Mouse (Mus musculus) lung, embryonic 14.5 days (tissue): ENCODE data around the gene Prkce. TPM values are rescaled to one million over a fixed set of nuclear protein-coding genes. Genes with fewer than 3 reads are reported as not detected.

ENCODE experiments used
- ATAC-seq: fragments of 200-750 bp; cut with Nextera tagmentation; 2 replicates; pipeline ENCODE4 v1.8.0; 2017; ENCODE audit warnings: mild to moderate bottlenecking, moderate TSS enrichment, moderate library complexity; ENCODE audit not compliant: insufficient read depth
- DNase-seq: peaks from one replicate; pipeline ENCODE4 v3.0.0-alpha.2; 2015
- H3K27ac ChIP-seq: fragments of 300-500 bp; sonication (generic); 2 replicates; pipeline ENCODE4 v1.5.1; 2014; ENCODE audit warnings: low read depth, mild to moderate bottlenecking, moderate library complexity
- H3K27me3 ChIP-seq: fragments of 300-500 bp; sonication (generic); 2 replicates; pipeline ENCODE4 v1.6.1; 2014; ENCODE audit warnings: low read length, control low read depth; ENCODE audit not compliant: insufficient read depth
- H3K36me3 ChIP-seq: fragments of 300-500 bp; sonication (generic); 2 replicates; pipeline ENCODE4 v1.6.1; 2014; ENCODE audit warnings: control low read depth; ENCODE audit not compliant: insufficient read depth
- H3K4me1 ChIP-seq: fragments of 300-500 bp; sonication (generic); 2 replicates; pipeline ENCODE4 v1.6.1; 2014; ENCODE audit warnings: antibody characterized with exemption, control low read depth; ENCODE audit not compliant: insufficient read depth
- H3K4me2 ChIP-seq: fragments of 300-500 bp; sonication (generic); 2 replicates; pipeline ENCODE4 v1.6.1; 2014; ENCODE audit warnings: mild to moderate bottlenecking
- H3K4me3 ChIP-seq: fragments of 300-500 bp; sonication (generic); 2 replicates; pipeline ENCODE4 v1.5.1; 2014; ENCODE audit warnings: low read depth, low read length
- H3K9ac ChIP-seq: fragments of 300-500 bp; sonication (generic); 2 replicates; pipeline ENCODE4 v1.6.1; 2014
- H3K9me3 ChIP-seq: fragments of 300-500 bp; sonication (generic); 2 replicates; pipeline ENCODE4 v1.6.1; 2016; ENCODE audit warnings: low read depth, low read length, control low read depth
- CTCF ChIP-seq: IDR thresholded peaks from 2 replicates; pipeline ENCODE4 v1.5.1; 2016; ENCODE audit warnings: antibody characterized with exemption, low read depth
- WGBS: fragments of 180-500 bp; shearing (Covaris S2); extraction: QIAGEN DNeasy Blood & Tissue Kit; methylation state at CpG from one replicate; pipeline ENCODE4 v1.1.7; 2014; 5-methylcytosine and 5-hydroxymethylcytosine counted together
- polyA plus RNA-seq: library from polyadenylated mRNA; unstranded; fragments of >200 nt; fragmentation: Nextera tagmentation; extraction: Ambion mirVana; gene quantifications from 2 replicates; pipeline ENCODE4 v1.2.1, GENCODE M21; 2014

Gene Prkce
- polyA plus RNA-seq, 1 experiment from 2014 or later: 10.1 TPM

DNA sequence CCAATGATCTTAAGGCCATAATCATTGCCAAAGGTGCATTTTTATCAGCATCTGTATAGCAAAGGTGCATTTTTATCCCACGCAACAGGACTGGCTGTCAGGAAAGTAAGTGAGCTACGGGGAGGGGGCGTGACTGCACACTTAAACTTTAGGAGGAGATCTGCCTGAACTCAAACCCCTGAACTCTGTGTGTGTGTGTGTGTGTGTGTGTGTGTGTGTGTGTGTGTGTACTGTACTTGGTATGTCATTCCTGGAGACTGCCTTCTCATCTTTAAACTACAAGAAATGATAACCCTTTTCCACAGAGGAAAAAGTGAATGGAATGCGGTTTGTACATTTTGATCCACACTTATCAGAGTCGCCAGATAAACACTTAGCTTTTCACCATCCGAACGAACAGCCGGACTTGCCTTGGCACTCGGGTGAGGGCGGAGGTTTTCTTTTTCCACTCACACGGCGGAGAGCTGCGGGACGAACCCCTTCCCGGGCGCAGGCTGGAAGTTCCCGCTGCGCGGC, 1.5 kb upstream of the Prkce start:
- WGBS: 2% methylated on average over 19 of the region's 19 CpGs
- H3K4me3 ChIP-seq: peak overlapping the region; percentile 75
- peaks cover 24% of the 10 kb centered on the region for H3K4me1 ChIP-seq
- H3K4me2 ChIP-seq: peak overlapping the region; percentile 96
- H3K9me3 ChIP-seq: no peaks in the 10 kb centered on the region
- no peaks in the 10 kb centered on the region for H3K36me3 ChIP-seq
- peak overlapping the region; percentile 83 for H3K9ac ChIP-seq
- ATAC-seq: no peak
- no peaks in the 10 kb centered on the region for H3K27me3 ChIP-seq
- TF ChIP-seq CTCF: no peak
- H3K27ac ChIP-seq: peak overlapping the region; percentile 99
- DNase-seq: no peak

- ATAC-seq (peak; percentile 62), DNase-seq (peak; percentile 90)
- peak overlapping the region; percentile 83 for H3K9ac ChIP-seq
Observed at GRCm38 (mm10) chr17:86166567-86167319, 842 bp upstream of the Prkce start.

DNA sequence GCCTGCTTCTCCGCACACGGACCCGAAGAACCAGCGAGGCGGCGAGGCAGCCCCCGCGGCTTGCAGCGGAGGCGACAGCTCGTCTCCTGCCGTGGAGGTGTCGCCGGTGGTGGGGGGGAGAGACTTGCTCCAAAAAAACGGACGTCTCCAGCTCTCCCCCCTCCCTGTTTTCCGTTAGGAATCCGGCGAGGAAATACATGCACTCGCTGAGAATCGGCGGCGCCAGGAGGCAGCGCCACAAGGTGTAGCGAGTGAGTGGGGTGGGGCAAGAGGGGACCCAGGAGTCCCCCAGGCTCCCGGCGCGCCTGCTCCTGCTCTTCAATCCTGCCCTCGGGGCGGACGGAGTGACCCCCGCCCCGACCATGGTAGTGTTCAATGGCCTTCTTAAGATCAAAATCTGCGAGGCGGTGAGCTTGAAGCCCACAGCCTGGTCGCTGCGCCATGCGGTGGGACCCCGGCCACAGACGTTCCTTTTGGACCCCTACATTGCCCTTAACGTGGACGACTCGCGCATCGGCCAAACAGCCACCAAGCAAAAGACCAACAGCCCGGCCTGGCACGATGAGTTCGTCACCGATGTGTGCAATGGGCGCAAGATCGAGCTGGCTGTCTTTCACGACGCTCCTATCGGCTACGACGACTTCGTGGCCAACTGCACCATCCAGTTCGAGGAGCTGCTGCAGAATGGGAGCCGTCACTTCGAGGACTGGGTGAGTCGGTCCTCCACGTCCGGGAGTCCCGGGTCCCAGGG, 821 bp downstream of the Prkce start:
- Histone ChIP-seq H3K36me3 (0 out of 2 replicates have a peak, but pooled peaks cover 9% of the 10 kb centered on the region), H3K27me3 (no peaks in the 10 kb centered on the region), H3K9me3 (no peaks in the 10 kb centered on the region), H3K27ac (peak overlapping the region; percentile 99), H3K4me2 (peak overlapping the region; percentile 96), H3K4me3 (peak overlapping the region; percentile 75), H3K9ac (peak overlapping the region; percentile 83), H3K4me1 (peaks cover 24% of the 10 kb centered on the region)
- TF ChIP-seq CTCF: no peak
- ATAC-seq (no peak), DNase-seq (peak; percentile 56)
- WGBS: under 1% methylated on average over 64 of the region's 64 CpGs

More at GRCm38 (mm10) chr17:86166567-86167319, 842 bp upstream of the Prkce start:
- Histone ChIP-seq H3K27me3 (no peaks in the 10 kb centered on the region), H3K4me1 (peaks cover 24% of the 10 kb centered on the region), H3K9me3 (no peaks in the 10 kb centered on the region), H3K27ac (peak overlapping the region; percentile 99), H3K4me2 (peak overlapping the region; percentile 96), H3K4me3 (peak overlapping the region; percentile 75), H3K36me3 (no peaks in the 10 kb centered on the region)
- no peak for TF ChIP-seq CTCF
- under 1% methylated on average over 46 of the region's 46 CpGs for WGBS

- no peak overlapping the region for H3K27ac ChIP-seq
- DNase-seq (no peak), ATAC-seq (no peak)
- peak overlapping the region; percentile 83; the same call in 1 of the 2 replicates for H3K9ac ChIP-seq
- TF ChIP-seq CTCF: no peak
- peak overlapping the region; percentile 96 for H3K4me2 ChIP-seq
- H3K36me3 ChIP-seq: 0 out of 2 replicates have a peak, but pooled peaks cover 12% of the 10 kb centered on the region
- H3K27me3 ChIP-seq: no peaks in the 10 kb centered on the region
- peaks cover 24% of the 10 kb centered on the region for H3K4me1 ChIP-seq
- H3K4me3 ChIP-seq: peak overlapping the region; percentile 75
- 22% methylated on average over 6 of the region's 6 CpGs for WGBS
- no peaks in the 10 kb centered on the region for H3K9me3 ChIP-seq
Observed at GRCm38 (mm10) chr17:86169092-86169491, 1.5 kb downstream of the Prkce start.

DNA sequence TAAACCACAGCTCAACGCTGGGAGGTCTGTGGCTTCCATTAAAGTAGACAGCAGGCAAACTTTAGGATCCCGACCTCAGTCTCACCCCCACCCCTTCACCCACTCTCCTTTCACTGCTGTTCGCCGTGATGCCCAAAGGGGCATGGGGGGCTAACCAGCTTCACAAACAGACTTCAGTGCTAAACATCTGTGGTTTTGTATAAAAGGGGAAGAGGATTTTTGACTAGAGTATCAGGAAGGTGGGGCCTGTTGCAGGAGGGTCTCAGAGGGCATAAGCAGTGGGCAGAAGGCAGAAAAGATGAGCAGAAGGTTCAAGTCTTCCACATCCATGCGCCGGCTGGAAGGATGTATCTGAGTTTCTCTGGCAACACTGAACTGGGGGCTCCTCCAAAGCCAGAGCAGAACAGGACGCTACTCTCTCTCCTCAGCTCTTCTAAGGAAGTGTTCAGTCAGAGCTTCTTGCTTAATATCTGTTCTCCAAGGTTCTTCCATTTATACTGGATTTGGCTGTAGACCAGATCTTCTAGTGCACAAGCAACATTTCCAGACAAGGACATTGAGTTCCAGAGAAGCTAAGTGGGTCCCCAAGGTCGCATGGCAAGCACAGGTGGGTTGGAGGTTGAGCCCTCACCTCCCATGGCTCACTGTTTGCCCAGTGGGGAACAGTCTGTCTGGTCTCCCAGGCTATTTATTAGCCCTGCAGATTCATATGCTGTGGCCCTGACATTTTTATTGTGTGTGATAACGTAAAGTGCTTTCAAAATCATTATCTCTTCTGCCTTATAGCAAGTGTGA, 2.8 kb downstream of the Prkce start:
- DNase-seq (peak; percentile 33), ATAC-seq (no peak)
- Histone ChIP-seq H3K9ac (peak overlapping the region; percentile 38), H3K4me3 (peak overlapping the region; percentile 75; the same call in 1 of the 2 replicates), H3K36me3 (0 out of 2 replicates have a peak, but pooled peaks cover 12% of the 10 kb centered on the region), H3K4me1 (peaks cover 24% of the 10 kb centered on the region), H3K9me3 (no peaks in the 10 kb centered on the region), H3K27me3 (no peaks in the 10 kb centered on the region), H3K27ac (no peak overlapping the region), H3K4me2 (peak overlapping the region; percentile 96)
- 60% methylated on average over 9 of the region's 9 CpGs for WGBS
- TF ChIP-seq CTCF: no peak

DNA sequence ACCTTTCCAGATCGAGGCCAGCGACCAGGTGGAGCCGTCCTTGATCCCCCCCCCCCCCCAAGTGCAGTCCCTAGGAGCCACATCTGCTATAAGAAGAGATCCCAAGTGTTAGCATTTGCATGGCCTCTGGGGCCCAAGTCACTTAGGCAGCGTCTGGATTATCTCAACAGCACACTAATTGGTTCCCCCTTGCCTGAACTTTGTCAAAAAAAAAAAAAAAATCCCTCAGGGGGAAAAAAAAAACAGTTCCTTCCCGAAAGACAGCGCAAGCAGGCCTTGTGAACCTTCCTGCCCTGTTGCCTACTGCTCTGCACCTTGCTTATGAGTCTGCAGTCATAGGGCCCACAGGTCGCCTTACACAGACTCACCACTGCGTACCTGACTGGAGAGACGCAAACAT, 7.9 kb downstream of the Prkce start:
- DNase-seq: no peak

More for the DNA sequence above, 7.9 kb downstream of the Prkce start:
- Histone ChIP-seq H3K4me2 (no peak overlapping the region), H3K36me3 (0 out of 2 replicates have a peak, but pooled peaks cover 12% of the 10 kb centered on the region), H3K27me3 (no peaks in the 10 kb centered on the region), H3K9ac (no peak overlapping the region), H3K27ac (no peak overlapping the region), H3K9me3 (no peaks in the 10 kb centered on the region), H3K4me1 (peaks cover 6% of the 10 kb centered on the region; the same call in 1 of the 2 replicates), H3K4me3 (no peak overlapping the region)
- no peak for ATAC-seq
- 64% methylated on average over 9 of the region's 9 CpGs for WGBS
- no peak for TF ChIP-seq CTCF
